Mouse (Mus musculus) liver, embryonic 11.5 days (tissue): ENCODE measurements around the gene Glipr1l1. TPM values are rescaled to one million over a fixed set of nuclear protein-coding genes. Genes with fewer than 3 reads are reported as not detected.
"Not testable (repeated sequence)": the region's sequence is repeated elsewhere in the genome, so short reads cannot be mapped to it uniquely, and the experiment has no call there.

Experiments
- ATAC-seq: fragments of 200-750 bp; cut with Nextera tagmentation; replicated peaks from 2 replicates; pipeline ENCODE4 v1.8.0; 2017; ENCODE audit warnings: moderate number of reproducible peaks, mild to moderate bottlenecking, moderate TSS enrichment, moderate library complexity; ENCODE audit not compliant: low FRiP score
- DNase-seq: peaks from one replicate; pipeline ENCODE4 v3.0.0-alpha.2; 2017; ENCODE audit warnings: low spot score
- H3K27ac ChIP-seq: fragments of 300-500 bp; sonication (generic); 2 replicates; pipeline ENCODE4 v1.5.1; 2014; ENCODE audit warnings: mild to moderate bottlenecking, low read depth, low read length, control low read depth
- H3K27me3 ChIP-seq: fragments of 300-500 bp; sonication (generic); replicated peaks from 2 replicates; pipeline ENCODE4 v1.6.1; 2014; ENCODE audit warnings: low read length, mixed read lengths; ENCODE audit not compliant: control insufficient read depth, insufficient read depth
- H3K36me3 ChIP-seq: fragments of 300-500 bp; sonication (generic); 2 replicates; pipeline ENCODE4 v1.6.1; 2014; ENCODE audit warnings: mild to moderate bottlenecking, low read length, moderate library complexity, mixed read lengths; ENCODE audit not compliant: control insufficient read depth, insufficient read depth
- H3K4me1 ChIP-seq: fragments of 300-500 bp; sonication (generic); replicated peaks from 2 replicates; pipeline ENCODE4 v1.6.1; 2014; ENCODE audit warnings: low read length, mixed read lengths; ENCODE audit not compliant: control insufficient read depth, insufficient read depth
- H3K4me2 ChIP-seq: fragments of 300-500 bp; sonication (generic); 2 replicates; pipeline ENCODE4 v1.6.1; 2014; ENCODE audit warnings: mild to moderate bottlenecking, control low read depth, moderate library complexity
- H3K4me3 ChIP-seq: fragments of 300-500 bp; sonication (generic); 2 replicates; pipeline ENCODE4 v1.5.1; 2014; ENCODE audit warnings: low read depth, low read length, control low read depth
- H3K9ac ChIP-seq: fragments of 300-500 bp; sonication (generic); 2 replicates; pipeline ENCODE4 v1.6.1; 2014; ENCODE audit warnings: low read depth, low read length, control low read depth
- H3K9me3 ChIP-seq: fragments of 300-500 bp; sonication (generic); 2 replicates; pipeline ENCODE4 v1.6.1; 2016; ENCODE audit warnings: low read length, inconsistent platforms, mixed read lengths; ENCODE audit not compliant: control insufficient read depth
- whole genome bisulfite sequencing: fragments of 180-500 bp; shearing (Covaris S2); extraction: QIAGEN DNeasy Blood & Tissue Kit; methylation state at CpG from one replicate; pipeline ENCODE4 v1.1.7; 2014; 5-methylcytosine and 5-hydroxymethylcytosine counted together
- polyA plus RNA-seq: library from polyadenylated mRNA; unstranded; fragments of >200 nt; fragmentation: Nextera tagmentation; extraction: Ambion mirVana; gene quantifications from 2 replicates; pipeline ENCODE4 v1.2.1, GENCODE M21; 2014

Gene Glipr1l1
- polyA plus RNA-seq, 1 experiment from 2014 or later: not detected

DNA sequence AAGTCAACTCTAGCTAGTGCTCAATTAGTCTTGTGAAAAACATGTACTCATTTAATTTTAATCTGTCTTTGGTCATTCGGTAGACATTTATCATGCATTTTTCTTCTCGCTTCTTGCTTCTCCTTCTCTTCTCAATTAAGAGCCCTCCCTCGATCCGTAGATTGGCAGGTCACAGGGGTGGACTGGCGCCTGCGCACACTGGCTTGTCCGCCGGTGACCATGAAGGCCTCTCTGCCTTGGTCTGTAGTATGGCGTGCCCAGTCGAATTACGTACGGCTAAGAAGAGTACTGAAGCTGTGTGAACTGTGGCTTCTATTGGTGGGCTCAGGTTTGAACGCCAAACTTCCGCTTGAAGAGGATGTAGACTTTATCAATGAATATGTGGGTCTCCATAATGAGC lies 23.2 kb downstream of the Glipr1l1 start, which contains the start of gene Glipr1l2:
Gene Glipr1l2, plus strand, starts transcription at position 198 of the 400 bp plus-strand sequence.
- H3K9ac ChIP-seq: no peak within 1 kb of the TSS
- H3K27me3 ChIP-seq: no peaks in the 10 kb centered on the region
- no peaks in the 10 kb centered on the region for H3K9me3 ChIP-seq
- 85% methylated on average over 14 of the region's 14 CpGs for WGBS
- no peak within 1 kb of the TSS for H3K4me2 ChIP-seq
- H3K36me3 ChIP-seq: no peaks in the 10 kb centered on the region
- no peaks in the 10 kb centered on the region for H3K4me1 ChIP-seq
- no peak within 1 kb of the TSS for H3K4me3 ChIP-seq
- DNase-seq: no peak
- no peak for ATAC-seq
- no peak within 1 kb of the TSS for H3K27ac ChIP-seq

DNA sequence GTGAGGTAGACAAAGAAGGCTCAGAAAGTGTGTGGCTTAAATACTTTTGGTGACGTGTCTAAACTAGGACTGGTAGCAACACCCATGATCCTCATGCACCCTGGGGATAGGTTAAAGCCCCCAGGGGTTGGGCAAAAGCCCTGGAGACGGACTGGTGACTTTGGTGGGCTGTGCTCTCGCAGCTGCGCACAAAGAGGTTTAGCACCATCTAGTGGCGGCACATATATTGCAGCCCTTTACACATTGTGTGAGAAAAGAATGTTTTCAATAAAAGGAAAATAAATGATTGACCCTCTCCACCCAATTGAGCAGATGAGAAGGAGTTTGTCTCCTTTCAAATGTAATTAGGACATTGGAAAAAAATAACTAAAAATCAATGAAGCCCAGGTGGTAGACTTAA lies 45.8 kb downstream of the Glipr1l1 start:
- ATAC-seq, H3K27ac ChIP-seq, H3K4me1 ChIP-seq, H3K9me3 ChIP-seq, H3K9ac ChIP-seq, H3K27me3 ChIP-seq, H3K4me3 ChIP-seq, H3K36me3 ChIP-seq, H3K4me2 ChIP-seq: not testable (repeated sequence)
- 10% methylated on average over 5 of the region's 5 CpGs for WGBS
- peak; percentile 45 for DNase-seq

DNA sequence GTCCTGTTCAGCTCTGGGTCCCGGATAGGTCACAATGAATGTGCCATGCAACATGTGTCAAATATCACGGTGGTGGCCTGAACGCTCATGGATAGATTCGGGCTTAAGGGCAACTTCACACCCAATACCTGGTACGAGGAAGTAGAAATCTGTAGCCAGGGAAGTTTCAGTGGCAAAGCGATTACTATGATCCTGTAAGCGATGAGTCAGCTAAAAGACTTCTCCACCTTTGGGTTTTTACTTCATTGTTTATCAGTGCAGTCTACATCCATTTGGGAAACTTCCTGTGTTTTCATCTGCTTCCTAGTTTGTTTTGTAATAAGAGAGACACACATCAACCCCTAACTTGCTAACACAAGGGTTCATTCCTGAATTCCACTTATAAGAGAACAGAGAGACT lies 50.4 kb downstream of the Glipr1l1 start:
- ATAC-seq: no peak

DNA sequence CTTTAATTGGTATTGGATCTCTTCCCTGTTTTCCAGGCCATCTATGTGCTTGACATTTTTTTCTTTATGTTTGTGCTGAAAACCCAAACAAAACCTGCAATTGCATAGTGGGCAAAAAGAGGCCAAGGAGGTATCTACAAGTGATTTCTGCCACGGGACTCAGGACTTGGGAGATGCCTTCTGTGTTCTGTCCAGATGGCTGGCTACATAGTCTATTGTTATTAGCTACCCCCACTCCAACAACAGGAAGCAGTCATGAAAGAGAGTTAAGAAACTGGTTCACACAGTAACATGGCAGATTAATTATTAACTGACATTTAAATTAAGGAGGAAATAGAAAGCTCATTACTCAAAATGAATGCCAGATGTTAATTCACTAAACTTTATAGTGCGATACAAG lies 65.1 kb downstream of the Glipr1l1 start:
- not testable (repeated sequence) for DNase-seq, ATAC-seq

More for the DNA sequence above, 50.4 kb downstream of the Glipr1l1 start:
- no peaks in the 10 kb centered on the region for H3K4me1 ChIP-seq
- no peak overlapping the region for H3K4me3 ChIP-seq
- H3K4me2 ChIP-seq: no peak overlapping the region
- WGBS: 85% methylated on average over 7 of the region's 7 CpGs
- H3K27me3 ChIP-seq: no peaks in the 10 kb centered on the region
- no peak for DNase-seq
- no peaks in the 10 kb centered on the region for H3K36me3 ChIP-seq
- H3K9me3 ChIP-seq: no peaks in the 10 kb centered on the region
- H3K9ac ChIP-seq: no peak overlapping the region
- H3K27ac ChIP-seq: no peak overlapping the region

DNA sequence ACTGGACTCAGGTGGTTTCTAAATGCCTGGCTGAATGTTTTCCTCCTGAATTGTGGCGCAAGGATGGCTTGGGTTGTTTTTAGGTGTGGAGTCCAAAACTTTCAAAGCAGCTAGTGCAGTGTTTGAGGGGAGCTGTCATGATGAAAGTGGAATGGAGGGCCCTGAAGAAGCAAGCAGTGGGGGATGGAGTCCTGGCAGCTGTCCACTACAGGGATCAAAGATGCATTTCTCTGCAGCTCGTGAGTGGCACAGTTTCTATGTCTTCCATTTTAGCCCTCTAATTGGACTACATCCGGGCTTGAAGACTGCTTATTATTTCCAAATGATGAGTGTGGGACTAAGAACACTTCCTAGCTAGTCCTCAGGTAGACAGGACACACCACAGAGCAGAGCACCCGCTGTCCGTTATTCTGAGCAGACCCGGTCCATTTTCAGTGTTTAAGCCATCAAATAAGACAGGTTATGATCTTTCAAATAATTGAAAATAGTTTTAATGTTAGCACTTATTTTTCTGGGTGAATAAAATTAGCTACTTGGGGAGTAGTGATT lies 67.8 kb downstream of the Glipr1l1 start:
- H3K4me2 ChIP-seq, DNase-seq, H3K27ac ChIP-seq, ATAC-seq, H3K27me3 ChIP-seq, H3K4me3 ChIP-seq, H3K9ac ChIP-seq, H3K9me3 ChIP-seq, H3K4me1 ChIP-seq, H3K36me3 ChIP-seq: not testable (repeated sequence)
- WGBS: 81% methylated on average over 6 of the region's 6 CpGs

More for the DNA sequence above, 65.1 kb downstream of the Glipr1l1 start:
- whole genome bisulfite sequencing: 71% methylated on average over 2 of the region's 2 CpGs
- H3K9ac ChIP-seq, H3K4me2 ChIP-seq, H3K9me3 ChIP-seq, H3K4me3 ChIP-seq, H3K36me3 ChIP-seq, H3K27ac ChIP-seq, H3K27me3 ChIP-seq, H3K4me1 ChIP-seq: not testable (repeated sequence)

Other genes starting within 250 kb of the Glipr1l1 start
- 56.5 and 57.6 TPM in 2 replicates for gene Krr1, start 87.5 kb upstream of the Glipr1l1 start, polyA plus RNA-seq
- 7.8 and 9.8 TPM in 2 replicates for gene Glipr1, start 57.6 kb upstream of the Glipr1l1 start, polyA plus RNA-seq
- gene Glipr1l2, start 23.2 kb downstream of the Glipr1l1 start, polyA plus RNA-seq: not detected in 2 replicates
- not detected in 2 replicates for gene Glipr1l3, start 100.1 kb downstream of the Glipr1l1 start, polyA plus RNA-seq
- not detected in 2 replicates for gene Caps2, start 103.4 kb downstream of the Glipr1l1 start, polyA plus RNA-seq
- 0.08 and 0.21 TPM in 2 replicates for gene Kcnc2, start 210.9 kb downstream of the Glipr1l1 start, polyA plus RNA-seq